Mouse (Mus musculus) lung, postnatal 10 days (tissue): Measurements from ENCODE around the gene Tex47.
A peak's percentile ranks its signal among the peaks of the same experiment; 100 is the strongest.

Experiments
- DNase-seq: peaks from one replicate; pipeline ENCODE4 v3.0.0; 2021

Tex47 gene

DNA sequence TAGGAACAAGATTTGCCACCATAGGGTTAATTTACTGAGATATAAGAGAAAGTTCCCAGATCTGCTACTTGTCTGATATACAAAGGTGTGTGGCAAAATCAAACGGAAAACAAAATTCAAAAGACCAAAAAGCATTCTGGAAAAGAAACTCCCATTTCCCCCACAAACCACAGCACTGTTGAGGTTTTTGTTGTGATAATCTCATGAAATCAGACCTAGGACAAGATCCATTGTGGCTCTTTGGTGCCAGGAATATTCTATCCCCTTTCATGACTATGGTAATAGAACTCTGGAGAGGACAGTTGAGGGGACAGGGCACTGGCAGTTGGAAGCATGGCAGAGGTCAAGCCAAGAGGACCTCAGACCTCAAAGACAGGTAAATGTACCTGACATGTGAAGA lies at the start of gene Tex47:
Gene Tex47 (plus strand): TSS at position 301 of the 400 bp plus-strand sequence.
- DNase-seq: no peak

DNA sequence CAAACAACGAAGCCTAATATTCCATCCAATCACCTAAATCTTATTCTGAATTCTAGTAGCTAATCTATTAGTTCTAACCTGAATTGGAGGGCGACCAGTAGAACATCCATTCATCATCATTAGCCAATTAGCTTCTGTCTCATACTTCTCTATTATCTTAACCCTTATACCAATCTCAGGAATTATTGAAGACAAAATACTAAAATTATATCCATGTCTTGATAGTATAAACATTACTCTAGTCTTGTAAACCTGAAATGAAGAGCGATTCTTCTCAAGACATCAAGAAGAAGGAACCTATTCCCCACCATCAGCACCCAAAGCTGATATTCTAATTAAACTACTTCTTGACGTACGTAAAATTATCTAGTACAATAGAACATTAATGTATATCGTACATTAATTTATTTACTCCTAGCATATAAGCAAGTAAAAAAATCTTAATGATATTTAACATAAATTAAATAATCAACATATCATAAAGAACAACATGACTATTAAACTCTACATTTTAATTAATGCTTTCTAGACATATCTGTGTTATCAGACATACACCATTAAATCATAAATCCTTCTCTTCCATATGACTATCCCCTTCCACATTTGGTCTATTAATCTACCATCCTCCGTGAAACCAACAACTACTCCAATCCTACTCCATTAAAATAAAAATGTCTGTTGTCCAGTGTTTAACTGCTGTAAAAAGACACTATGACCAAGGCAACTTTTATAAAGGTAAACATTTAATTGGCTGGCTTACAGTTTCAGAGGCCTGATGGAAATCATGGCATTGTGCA lies 27.1 kb upstream of the Tex47 start:
- DNase-seq: no peak

- DNase-seq: no peak
Measured at GRCm38 (mm10) chr5:7284336-7284735, 19.6 kb upstream of the Tex47 start.

DNA sequence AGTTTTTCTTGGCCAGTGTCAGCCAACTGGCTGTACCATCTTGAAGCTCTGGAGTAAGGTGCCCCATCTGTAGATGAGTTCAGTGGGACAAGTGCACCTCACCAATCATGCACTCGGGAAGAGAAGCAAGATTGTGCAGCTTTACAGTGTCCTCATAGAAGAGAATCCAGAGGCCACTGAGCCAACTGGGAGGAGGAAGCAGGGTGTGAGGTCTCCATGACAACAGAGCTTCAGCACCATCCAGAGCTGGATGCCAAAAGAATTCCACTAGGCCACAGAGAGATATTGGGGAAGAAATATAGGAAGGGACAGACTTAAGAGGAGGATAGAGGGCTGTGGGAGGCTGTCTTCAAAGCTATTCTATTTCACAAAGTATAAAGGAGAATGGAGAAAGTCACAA lies 950 bp upstream of the Tex47 start:
- no peak for DNase-seq

DNA sequence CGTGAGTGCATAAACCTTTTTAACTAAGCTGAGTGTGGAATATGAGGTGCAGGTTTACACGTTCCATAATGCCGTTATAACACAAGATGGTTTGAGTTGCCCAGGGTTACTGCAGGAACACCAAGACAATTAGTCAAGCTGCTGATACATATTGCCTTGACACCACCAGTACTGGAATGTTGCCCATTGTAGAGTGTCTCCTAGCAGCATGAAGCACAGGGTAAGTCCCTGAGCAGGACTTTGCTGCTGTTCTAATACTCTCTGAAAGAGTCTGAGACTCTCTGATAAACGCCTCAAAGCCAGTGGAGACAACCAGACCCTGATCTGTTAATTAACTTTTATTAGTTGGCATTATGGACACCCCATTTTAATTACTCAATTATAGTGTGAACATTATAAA lies 21.7 kb downstream of the Tex47 start:
- no peak for DNase-seq

DNA sequence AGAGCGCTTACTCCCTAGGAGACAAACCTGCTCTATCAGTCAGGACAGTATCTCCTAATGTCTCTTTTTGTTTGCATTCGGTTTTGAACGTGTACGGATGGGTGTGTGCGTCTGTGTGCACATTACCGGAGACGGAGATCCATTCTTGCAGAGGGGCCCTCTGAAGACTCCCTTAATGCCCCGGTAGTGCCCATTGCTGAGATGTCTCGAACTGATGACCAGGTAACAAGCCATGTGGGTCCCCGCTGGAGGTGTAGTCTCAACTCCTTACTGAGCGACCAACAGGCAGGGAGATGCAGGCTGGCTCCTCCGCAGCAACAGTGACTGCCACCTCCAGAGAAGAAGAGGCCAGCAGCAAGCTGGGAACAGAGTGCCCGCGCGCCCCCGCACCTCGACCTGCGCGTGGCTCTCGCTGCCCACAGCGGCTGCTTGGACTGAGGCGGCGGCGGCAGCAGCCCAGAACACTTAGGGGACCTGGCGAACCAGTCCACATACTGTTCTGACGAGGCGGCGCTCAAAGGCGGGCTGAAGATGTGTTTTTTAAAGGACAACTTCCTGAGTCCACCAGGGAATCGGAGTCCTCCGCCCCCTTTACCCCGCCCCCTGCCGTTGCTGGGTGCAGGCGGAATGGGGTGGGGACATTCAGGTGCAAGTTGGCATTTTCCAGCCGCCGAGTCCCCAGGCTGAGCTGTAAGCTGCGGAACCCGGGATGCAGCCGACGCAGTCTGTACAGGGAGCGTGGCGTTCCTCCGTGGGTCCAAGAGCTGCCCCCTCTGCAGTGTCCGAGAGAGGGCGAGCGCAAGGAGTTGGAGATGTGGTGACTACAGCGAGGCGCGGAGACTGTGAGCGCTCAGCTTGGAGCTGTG lies 40.5 kb downstream of the Tex47 start, which contains the start of gene Zfp804b:
Gene Zfp804b (minus strand): TSS at position 612 of the 866 bp plus-strand sequence.
- DNase-seq: peak; percentile 37

DNA sequence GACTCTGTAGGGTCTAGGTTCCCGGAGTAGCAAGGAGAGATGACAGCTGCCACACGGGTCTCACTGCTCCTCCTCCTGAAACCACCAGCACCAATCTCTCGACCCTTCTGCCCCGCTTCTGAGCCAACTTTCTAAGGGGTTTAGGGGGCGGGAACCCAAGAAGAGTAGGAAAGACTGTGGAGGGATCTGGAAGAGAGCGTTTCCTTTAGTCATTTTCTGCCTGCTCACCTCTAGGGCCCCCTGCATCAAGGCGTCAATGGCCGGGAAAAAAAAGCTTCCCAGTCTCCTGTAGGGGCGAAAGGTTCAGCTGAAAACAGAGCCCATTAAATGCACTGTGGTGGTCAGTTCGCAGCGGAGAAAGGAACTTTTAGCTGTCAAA lies 41.1 kb downstream of the Tex47 start:
- no peak for DNase-seq
